Mouse (Mus musculus) kidney, embryonic 14.5 days (tissue): ENCODE data around the gene Arhgef15. TPM values are rescaled to one million over a fixed set of nuclear protein-coding genes. Genes with fewer than 3 reads are reported as not detected.
"Not testable (repeated sequence)": the region's sequence is repeated elsewhere in the genome, so short reads cannot be mapped to it uniquely, and the experiment has no call there.

Experiments used
- ATAC-seq: fragments of 200-750 bp; cut with Nextera tagmentation; 2 replicates; pipeline ENCODE4 v1.8.0; 2017; ENCODE audit warnings: moderate number of reproducible peaks, mild to moderate bottlenecking, moderate TSS enrichment, moderate library complexity; ENCODE audit not compliant: low FRiP score, low TSS enrichment
- H3K27ac ChIP-seq: fragments of 300-500 bp; sonication (generic); 2 replicates; pipeline ENCODE4 v1.5.1; 2014; ENCODE audit warnings: low read depth, mild to moderate bottlenecking, low read length, moderate library complexity, mixed read lengths
- H3K27me3 ChIP-seq: fragments of 300-500 bp; sonication (generic); 2 replicates; pipeline ENCODE4 v1.6.1; 2014; ENCODE audit warnings: mild to moderate bottlenecking, low read length; ENCODE audit not compliant: control insufficient read depth, insufficient read depth
- H3K36me3 ChIP-seq: fragments of 300-500 bp; sonication (generic); 2 replicates; pipeline ENCODE4 v1.6.1; 2014; ENCODE audit warnings: low read length, mixed read lengths; ENCODE audit not compliant: control insufficient read depth, insufficient read depth
- H3K4me1 ChIP-seq: fragments of 300-500 bp; sonication (generic); 2 replicates; pipeline ENCODE4 v1.6.1; 2014; ENCODE audit warnings: low read length, mixed read lengths; ENCODE audit not compliant: control insufficient read depth, insufficient read depth
- H3K4me2 ChIP-seq: fragments of 300-500 bp; sonication (generic); replicated peaks from 2 replicates; pipeline ENCODE4 v1.6.1; 2014; ENCODE audit warnings: low read depth, mild to moderate bottlenecking, low read length
- H3K4me3 ChIP-seq: fragments of 300-500 bp; sonication (generic); 2 replicates; pipeline ENCODE4 v1.5.1; 2014; ENCODE audit warnings: mild to moderate bottlenecking, low read length
- H3K9ac ChIP-seq: fragments of 300-500 bp; sonication (generic); 2 replicates; pipeline ENCODE4 v1.6.1; 2014; ENCODE audit warnings: low read depth, mild to moderate bottlenecking, low read length, moderate library complexity
- H3K9me3 ChIP-seq: fragments of 300-500 bp; sonication (generic); 2 replicates; pipeline ENCODE4 v1.6.1; 2016; ENCODE audit warnings: low read length; ENCODE audit not compliant: control insufficient read depth
- WGBS: fragments of 180-500 bp; shearing (Covaris S2); extraction: QIAGEN DNeasy Blood & Tissue Kit; methylation state at CpG from one replicate; pipeline ENCODE4 v1.1.7; 2014; 5-methylcytosine and 5-hydroxymethylcytosine counted together
- polyA plus RNA-seq: library from polyadenylated mRNA; unstranded; fragments of >200 nt; fragmentation: Nextera tagmentation; extraction: Ambion mirVana; gene quantifications from 2 replicates; pipeline ENCODE4 v1.2.1, GENCODE M21; 2014

The Arhgef15 gene
- polyA plus RNA-seq, 1 experiment from 2014 or later: 15.9 TPM

GRCm38 (mm10) chr11:68945245-68945644, 12.0 kb downstream of the Arhgef15 start:
- ATAC-seq: no peak
- peaks cover 7% of the 10 kb centered on the region for H3K4me1 ChIP-seq
- H3K27ac ChIP-seq: no peak overlapping the region
- no peaks in the 10 kb centered on the region for H3K27me3 ChIP-seq
- no peak overlapping the region for H3K4me2 ChIP-seq
- no peak overlapping the region for H3K4me3 ChIP-seq
- 88% methylated on average over 2 of the region's 2 CpGs for WGBS
- H3K9me3 ChIP-seq: no peaks in the 10 kb centered on the region
- H3K9ac ChIP-seq: no peak overlapping the region
- 0 out of 2 replicates have a peak, but pooled peaks cover 3% of the 10 kb centered on the region for H3K36me3 ChIP-seq

- Histone ChIP-seq H3K27me3 (no peaks in the 10 kb centered on the region), H3K9ac (no peak overlapping the region), H3K4me2 (no peak overlapping the region), H3K27ac (no peak overlapping the region), H3K4me1 (peaks cover 7% of the 10 kb centered on the region), H3K4me3 (no peak overlapping the region), H3K9me3 (no peaks in the 10 kb centered on the region), H3K36me3 (0 out of 2 replicates have a peak, but pooled peaks cover 3% of the 10 kb centered on the region)
- no peak for ATAC-seq
- WGBS: 82% methylated on average over 8 of the region's 8 CpGs
Observed at GRCm38 (mm10) chr11:68942731-68943130, 14.5 kb downstream of the Arhgef15 start.

GRCm38 (mm10) chr11:68940516-68940915, 16.8 kb downstream of the Arhgef15 start:
- Histone ChIP-seq H3K9ac (peak overlapping the region; percentile 57; the same call in 1 of the 2 replicates), H3K9me3 (no peaks in the 10 kb centered on the region), H3K4me1 (peaks cover 4% of the 10 kb centered on the region; the same call in 1 of the 2 replicates), H3K27ac (no peak overlapping the region), H3K36me3 (no peaks in the 10 kb centered on the region), H3K4me3 (peak overlapping the region; percentile 48), H3K4me2 (peak overlapping the region; percentile 38), H3K27me3 (no peaks in the 10 kb centered on the region)
- whole genome bisulfite sequencing: 39% methylated on average over 4 of the region's 4 CpGs
- no peak for ATAC-seq

GRCm38 (mm10) chr11:68939451-68940304, 17.6 kb downstream of the Arhgef15 start:
- Histone ChIP-seq H3K4me2 (peak overlapping the region; percentile 38), H3K27me3 (no peaks in the 10 kb centered on the region), H3K36me3 (no peaks in the 10 kb centered on the region), H3K9me3 (no peaks in the 10 kb centered on the region), H3K9ac (peak overlapping the region; percentile 57; the same call in 1 of the 2 replicates), H3K4me1 (peaks cover 4% of the 10 kb centered on the region; the same call in 1 of the 2 replicates), H3K27ac (peak overlapping the region; percentile 53; the same call in 1 of the 2 replicates), H3K4me3 (peak overlapping the region; percentile 48)
- peak; percentile 99 for ATAC-seq
- 2% methylated on average over 16 of the region's 16 CpGs for WGBS

- not testable (repeated sequence) for ATAC-seq, H3K4me1 ChIP-seq
Observed at GRCm38 (mm10) chr11:68936951-68937350, 20.3 kb downstream of the Arhgef15 start.

GRCm38 (mm10) chr11:68933885-68934507, 23.3 kb downstream of the Arhgef15 start:
- 77% methylated on average over 5 of the region's 5 CpGs for WGBS
- H3K4me1 ChIP-seq: no peaks in the 10 kb centered on the region

More at GRCm38 (mm10) chr11:68936951-68937350, 20.3 kb downstream of the Arhgef15 start:
- 93% methylated on average over 4 of the region's 4 CpGs for WGBS
- not testable (repeated sequence) for H3K4me3 ChIP-seq, H3K9me3 ChIP-seq, H3K9ac ChIP-seq, H3K4me2 ChIP-seq, H3K27ac ChIP-seq, H3K27me3 ChIP-seq, H3K36me3 ChIP-seq

GRCm38 (mm10) chr11:68929947-68930346, 27.3 kb downstream of the Arhgef15 start:
- Histone ChIP-seq H3K9me3 (no peaks in the 10 kb centered on the region), H3K27me3 (no peaks in the 10 kb centered on the region), H3K4me3 (no peak overlapping the region), H3K27ac (no peak overlapping the region), H3K4me2 (no peak overlapping the region), H3K9ac (no peak overlapping the region), H3K36me3 (no peaks in the 10 kb centered on the region), H3K4me1 (no peaks in the 10 kb centered on the region)
- 85% methylated on average over 6 of the region's 6 CpGs for WGBS
- no peak for ATAC-seq

More at GRCm38 (mm10) chr11:68933885-68934507, 23.3 kb downstream of the Arhgef15 start:
- H3K27ac ChIP-seq: no peak overlapping the region
- H3K27me3 ChIP-seq: no peaks in the 10 kb centered on the region
- H3K9me3 ChIP-seq: no peaks in the 10 kb centered on the region
- H3K4me2 ChIP-seq: no peak overlapping the region
- ATAC-seq: no peak
- H3K36me3 ChIP-seq: no peaks in the 10 kb centered on the region
- H3K4me3 ChIP-seq: no peak overlapping the region
- H3K9ac ChIP-seq: no peak overlapping the region

GRCm38 (mm10) chr11:68926981-68927380, 30.3 kb downstream of the Arhgef15 start, which contains the start of gene Odf4:
Gene Odf4, minus strand, starts transcription at chr11:68927081.
- Histone ChIP-seq H3K36me3 (no peaks in the 10 kb centered on the region), H3K27ac (no peak within 1 kb of the TSS), H3K4me1 (peaks cover 7% of the 10 kb centered on the region), H3K9ac (no peak within 1 kb of the TSS), H3K9me3 (no peaks in the 10 kb centered on the region), H3K4me2 (no peak within 1 kb of the TSS), H3K4me3 (no peak within 1 kb of the TSS), H3K27me3 (no peaks in the 10 kb centered on the region)
- ATAC-seq: no peak
- 84% methylated on average over 3 of the region's 3 CpGs for WGBS

GRCm38 (mm10) chr11:68924749-68925148, 32.5 kb downstream of the Arhgef15 start:
- no peaks in the 10 kb centered on the region for H3K36me3 ChIP-seq
- WGBS: 83% methylated on average over 2 of the region's 2 CpGs
- H3K4me1 ChIP-seq: peaks cover 10% of the 10 kb centered on the region
- no peak for ATAC-seq
- H3K27ac ChIP-seq: no peak overlapping the region
- H3K4me3 ChIP-seq: no peak overlapping the region
- H3K4me2 ChIP-seq: no peak overlapping the region
- H3K9me3 ChIP-seq: no peaks in the 10 kb centered on the region
- H3K9ac ChIP-seq: no peak overlapping the region
- no peaks in the 10 kb centered on the region for H3K27me3 ChIP-seq
